Comparison of ENCODE assay signal across 27 mouse cellular contexts in the genomic region with DNA sequence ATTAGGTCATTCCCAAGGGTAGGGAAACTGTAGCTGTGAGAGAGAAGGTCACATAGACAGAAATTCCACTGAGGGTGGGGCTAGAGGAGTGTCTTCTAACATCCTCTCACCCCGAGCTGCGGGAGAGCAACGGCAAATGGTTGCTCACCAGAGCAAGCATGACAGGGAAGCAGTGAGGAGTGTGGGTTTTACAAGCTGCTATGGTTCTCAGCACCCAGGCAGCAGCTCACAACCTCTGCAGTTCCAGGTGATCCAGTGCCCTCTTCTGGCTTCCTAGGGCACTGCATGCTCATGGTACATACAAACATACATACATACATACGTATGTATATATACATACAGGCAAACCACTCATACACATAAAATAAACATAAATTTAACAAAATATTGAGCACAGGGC. TPM values are rescaled to one million over a fixed set of nuclear protein-coding genes. Genes with fewer than 3 reads are reported as not detected.
A peak's percentile ranks its signal among the peaks of the same experiment; 100 is the strongest.
DNase-seq lines count a peak whose midpoint lies in the region; ATAC-seq and TF ChIP-seq lines count a peak whose summit lies in the region.
"Had no signal": no experiment of that assay in that cellular context is flagged by ENCODE, and none has a peak within 500 bp of the region (broad histone marks: within the 10 kb centered on the region; RNA-seq: fewer than 3 reads in every experiment).

No protein-coding gene starts in this region.

- no peak overlapping the region for H3K9ac ChIP-seq in intestine, postnatal 0 days (ENCODE audit: low read depth, low read length)
- H3K9ac ChIP-seq in intestine, embryonic 15.5 days = no peak overlapping the region
- no peak overlapping the region for H3K9ac ChIP-seq in liver, embryonic 15.5 days
- no peak overlapping the region for H3K9ac ChIP-seq in liver, embryonic 12.5 days
- H3K9ac ChIP-seq in ES-Bruce4 (ENCODE audit: low read depth, poor library complexity, severe bottlenecking) = no peak overlapping the region
- H3K9ac ChIP-seq in forebrain, embryonic 16.5 days (replicated peaks; ENCODE audit: low read depth, low read length) = no peak overlapping the region
- H3K9ac ChIP-seq: embryonic facial prominence, embryonic 15.5 days; forebrain, embryonic 12.5 days; limb, embryonic 15.5 days; lung, embryonic 15.5 days had no signal

- peaks cover 37% of the 10 kb centered on the region; the same call in 1 of the 2 replicates for H3K36me3 ChIP-seq in intestine, postnatal 0 days (ENCODE audit: control insufficient read depth, insufficient read depth)
- H3K36me3 ChIP-seq in intestine, embryonic 15.5 days = 0 out of 2 replicates have a peak, but pooled peaks cover 6% of the 10 kb centered on the region
- H3K36me3 ChIP-seq in liver, embryonic 15.5 days (replicated peaks) = peaks cover 13% of the 10 kb centered on the region; the same call in 1 of the 2 replicates
- peaks cover 36% of the 10 kb centered on the region for H3K36me3 ChIP-seq in liver, embryonic 12.5 days
- H3K36me3 ChIP-seq in ES-Bruce4 (ENCODE audit: control insufficient read depth, insufficient read depth, low read length, poor library complexity, severe bottlenecking) = no peaks in the 10 kb centered on the region
- peaks cover 19% of the 10 kb centered on the region for H3K36me3 ChIP-seq in forebrain, embryonic 16.5 days (ENCODE audit: control insufficient read depth, insufficient read depth)

- H3K4me3 ChIP-seq in intestine, postnatal 0 days (ENCODE audit: low read depth, low read length) = no peak overlapping the region
- H3K4me3 ChIP-seq in intestine, embryonic 15.5 days (replicated peaks) = no peak overlapping the region
- H3K4me3 ChIP-seq in liver, embryonic 15.5 days (replicated peaks) = no peak overlapping the region
- no peak overlapping the region for H3K4me3 ChIP-seq in liver, embryonic 12.5 days
- no peak overlapping the region for H3K4me3 ChIP-seq in ES-Bruce4 (ENCODE audit: low read depth, low read length)
- no peak overlapping the region for H3K4me3 ChIP-seq in bone marrow, adult 2 months (replicated peaks; ENCODE audit: control insufficient read depth, low read depth, low read length)
- no peak overlapping the region for H3K4me3 ChIP-seq in forebrain, embryonic 16.5 days (replicated peaks; ENCODE audit: low read length)
- H3K4me3 ChIP-seq: embryonic facial prominence, embryonic 10.5 days; embryonic facial prominence, embryonic 15.5 days; forebrain, embryonic 12.5 days; hindbrain, embryonic 10.5 days; limb, embryonic 10.5 days; limb, embryonic 15.5 days; lung, embryonic 15.5 days had no signal

- H3K27me3 ChIP-seq in intestine, postnatal 0 days (replicated peaks; ENCODE audit: control insufficient read depth, insufficient read depth, low read length) = no peaks in the 10 kb centered on the region
- H3K27me3 ChIP-seq in intestine, embryonic 15.5 days (replicated peaks) = no peaks in the 10 kb centered on the region
- no peaks in the 10 kb centered on the region for H3K27me3 ChIP-seq in liver, embryonic 15.5 days
- H3K27me3 ChIP-seq in liver, embryonic 12.5 days (replicated peaks) = no peaks in the 10 kb centered on the region
- H3K27me3 ChIP-seq in ES-Bruce4 (ENCODE audit: control insufficient read depth, insufficient read depth, low read length, poor library complexity, severe bottlenecking) = no peaks in the 10 kb centered on the region
- no peaks in the 10 kb centered on the region for H3K27me3 ChIP-seq in forebrain, embryonic 16.5 days (replicated peaks; ENCODE audit: control insufficient read depth, insufficient read depth, low read length)
- H3K27me3 ChIP-seq: embryonic facial prominence, embryonic 15.5 days; forebrain, embryonic 12.5 days; limb, embryonic 15.5 days; lung, embryonic 15.5 days had no signal

- H3K4me1 ChIP-seq in intestine, postnatal 0 days (replicated peaks; ENCODE audit: control insufficient read depth, insufficient read depth, low read length) = no peaks in the 10 kb centered on the region
- H3K4me1 ChIP-seq in intestine, embryonic 15.5 days (replicated peaks) = no peaks in the 10 kb centered on the region
- H3K4me1 ChIP-seq in liver, embryonic 15.5 days (replicated peaks) = peaks cover 6% of the 10 kb centered on the region; the same call in 1 of the 2 replicates
- H3K4me1 ChIP-seq in liver, embryonic 12.5 days = peaks cover 5% of the 10 kb centered on the region
- no peaks in the 10 kb centered on the region for H3K4me1 ChIP-seq in ES-Bruce4 (ENCODE audit: control insufficient read depth, insufficient read depth, low read length)
- H3K4me1 ChIP-seq in bone marrow, adult 2 months (ENCODE audit: control insufficient read depth, insufficient read depth, low read length) = no peaks in the 10 kb centered on the region; the same call in 1 of the 2 replicates
- H3K4me1 ChIP-seq in forebrain, embryonic 16.5 days (replicated peaks; ENCODE audit: control insufficient read depth, insufficient read depth, low read length) = no peaks in the 10 kb centered on the region
- H3K4me1 ChIP-seq: embryonic facial prominence, embryonic 10.5 days; embryonic facial prominence, embryonic 15.5 days; forebrain, embryonic 12.5 days; hindbrain, embryonic 10.5 days; limb, embryonic 10.5 days; limb, embryonic 15.5 days; lung, embryonic 15.5 days had no signal

- DNase-seq in cerebellum, postnatal 10 days = no peak
- DNase-seq: adrenal gland, postnatal 14 days; cerebellum, adult 2 months; cerebellum, postnatal 25 days; gastrocnemius, postnatal 14 days; heart, postnatal 14 days; kidney, adult 9 months; kidney, postnatal 10 days; lung, postnatal 36 days; thymus, postnatal 14 days had no signal

- no peak for ATAC-seq in intestine, postnatal 0 days
- no peak for ATAC-seq in intestine, embryonic 15.5 days
- no peak for ATAC-seq in liver, embryonic 15.5 days (ENCODE audit: insufficient read depth)
- ATAC-seq in liver, embryonic 12.5 days = no peak
- ATAC-seq in forebrain, embryonic 16.5 days = no peak
- ATAC-seq: hindbrain, embryonic 16.5 days; intestine, embryonic 16.5 days had no signal

- TF ChIP-seq CTCF in intestine, postnatal 0 days (IDR thresholded peaks at IDR 0.05; ENCODE audit: low read depth) = peak; percentile 21; the same call in 1 of the 2 replicates
- TF ChIP-seq CTCF in ES-Bruce4 (IDR thresholded peaks at IDR 0.05; ENCODE audit: low read depth, low read length) = peak; percentile 25
- no peak for TF ChIP-seq CTCF in bone marrow, adult 2 months (IDR thresholded peaks at IDR 0.05; ENCODE audit: control insufficient read depth, insufficient read depth, low read length)

- 94% methylated on average over 4 of the region's 4 CpGs for WGBS in intestine, postnatal 0 days
- WGBS in intestine, embryonic 15.5 days = 95% methylated on average over 4 of the region's 4 CpGs
- WGBS in liver, embryonic 15.5 days (ENCODE audit: insufficient replicate concordance) = 70% methylated on average over 4 of the region's 4 CpGs
- 90% methylated on average over 4 of the region's 4 CpGs for WGBS in liver, embryonic 12.5 days (ENCODE audit: insufficient replicate concordance)
- 89% methylated on average over 4 of the region's 4 CpGs for WGBS in bone marrow, adult 2 months
- WGBS in forebrain, embryonic 16.5 days = 98% methylated on average over 4 of the region's 4 CpGs

- H3K27ac ChIP-seq in intestine, postnatal 0 days (ENCODE audit: low read depth, low read length) = no peak overlapping the region
- no peak overlapping the region for H3K27ac ChIP-seq in intestine, embryonic 15.5 days
- H3K27ac ChIP-seq in liver, embryonic 15.5 days (replicated peaks) = 0 out of 2 replicates have a peak overlapping the region, but pooled peaks have one; percentile 1
- no peak overlapping the region for H3K27ac ChIP-seq in liver, embryonic 12.5 days
- no peak overlapping the region for H3K27ac ChIP-seq in ES-Bruce4 (ENCODE audit: insufficient read depth, low read length)
- H3K27ac ChIP-seq in bone marrow, adult 2 months (ENCODE audit: control insufficient read depth, insufficient read depth, low read depth, low read length, poor library complexity) = peak overlapping the region; percentile 35
- H3K27ac ChIP-seq in forebrain, embryonic 16.5 days (ENCODE audit: low read length) = no peak overlapping the region
- H3K27ac ChIP-seq: embryonic facial prominence, embryonic 10.5 days; embryonic facial prominence, embryonic 15.5 days; forebrain, embryonic 12.5 days; hindbrain, embryonic 10.5 days; limb, embryonic 10.5 days; limb, embryonic 15.5 days; lung, embryonic 15.5 days had no signal

- H3K4me2 ChIP-seq in intestine, postnatal 0 days (replicated peaks; ENCODE audit: low read depth) = no peak overlapping the region
- no peak overlapping the region for H3K4me2 ChIP-seq in intestine, embryonic 15.5 days (replicated peaks)
- no peak overlapping the region for H3K4me2 ChIP-seq in liver, embryonic 15.5 days
- H3K4me2 ChIP-seq in liver, embryonic 12.5 days = no peak overlapping the region
- H3K4me2 ChIP-seq in forebrain, embryonic 16.5 days (ENCODE audit: low read length) = no peak overlapping the region
- H3K4me2 ChIP-seq: embryonic facial prominence, embryonic 15.5 days; forebrain, embryonic 12.5 days; limb, embryonic 15.5 days; lung, embryonic 15.5 days; midbrain, embryonic 11.5 days had no signal

- TF ChIP-seq POLR2A in ES-Bruce4 (IDR thresholded peaks at IDR 0.05; ENCODE audit: insufficient read depth, low read length) = no peak
- TF ChIP-seq POLR2A in bone marrow, adult 2 months (IDR thresholded peaks at IDR 0.05; ENCODE audit: borderline replicate concordance, control insufficient read depth, low read depth, low read length) = no peak

- no peak for TF ChIP-seq EP300 in ES-Bruce4 (IDR thresholded peaks at IDR 0.05; ENCODE audit: insufficient read depth, low read depth, low read length)

- no peaks in the 10 kb centered on the region for H3K9me3 ChIP-seq in intestine, postnatal 0 days (ENCODE audit: control insufficient read depth)
- no peaks in the 10 kb centered on the region for H3K9me3 ChIP-seq in intestine, embryonic 15.5 days
- H3K9me3 ChIP-seq in liver, embryonic 15.5 days (replicated peaks) = no peaks in the 10 kb centered on the region
- no peaks in the 10 kb centered on the region for H3K9me3 ChIP-seq in liver, embryonic 12.5 days (replicated peaks)
- H3K9me3 ChIP-seq in ES-Bruce4 (replicated peaks; ENCODE audit: control insufficient read depth, insufficient read depth, low read length, poor library complexity, severe bottlenecking) = no peaks in the 10 kb centered on the region
- H3K9me3 ChIP-seq in forebrain, embryonic 16.5 days (ENCODE audit: control insufficient read depth, low read length) = no peaks in the 10 kb centered on the region
- H3K9me3 ChIP-seq: embryonic facial prominence, embryonic 10.5 days; embryonic facial prominence, embryonic 15.5 days; forebrain, embryonic 12.5 days; limb, embryonic 10.5 days; limb, embryonic 15.5 days; lung, embryonic 15.5 days had no signal

RNA-seq across cellular contexts. Expression of gene Tmco3, which starts 17.9 kb away (rescaled TPM):
- polyA plus RNA-seq in intestine, postnatal 0 days (2015; fragmentation: Nextera tagmentation; extraction: Ambion mirVana) = 18.5 and 22.2 TPM in 2 replicates
- polyA plus RNA-seq in intestine, embryonic 15.5 days (2015; fragmentation: Nextera tagmentation; extraction: Ambion mirVana) = 30.7 TPM in 2 replicates
- polyA plus RNA-seq in liver, embryonic 15.5 days (2015; fragmentation: Nextera tagmentation; extraction: Ambion mirVana) = 5.3 and 6.4 TPM in 2 replicates
- polyA plus RNA-seq in liver, embryonic 12.5 days (2016; fragmentation: Nextera tagmentation; extraction: Ambion mirVana) = 10.1 and 10.6 TPM in 2 replicates
- polyA plus RNA-seq in ES-Bruce4 (2011; ENCODE audit: insufficient read depth, insufficient read length, low read depth, missing spikeins) = 12.7 and 15.1 TPM in 2 replicates
- 7.4 and 7.9 TPM in 2 replicates for polyA plus RNA-seq in bone marrow, adult 2 months (2011; ENCODE audit: insufficient read depth, insufficient read length, low replicate concordance, missing spikeins)
- 49.1 and 53.2 TPM in 2 replicates for polyA plus RNA-seq in forebrain, embryonic 16.5 days (2015; fragmentation: Nextera tagmentation; extraction: Ambion mirVana)

RNA-seq across cellular contexts. Expression of gene Dcun1d2, which starts 18.0 kb away (rescaled TPM):
- 7.3 and 7.9 TPM in 2 replicates for polyA plus RNA-seq in intestine, postnatal 0 days (2015; fragmentation: Nextera tagmentation; extraction: Ambion mirVana)
- 16.9 and 19.0 TPM in 2 replicates for polyA plus RNA-seq in intestine, embryonic 15.5 days (2015; fragmentation: Nextera tagmentation; extraction: Ambion mirVana)
- polyA plus RNA-seq in liver, embryonic 15.5 days (2015; fragmentation: Nextera tagmentation; extraction: Ambion mirVana) = 8.2 and 8.5 TPM in 2 replicates
- 14.3 and 14.4 TPM in 2 replicates for polyA plus RNA-seq in liver, embryonic 12.5 days (2016; fragmentation: Nextera tagmentation; extraction: Ambion mirVana)
- 14.4 and 15.3 TPM in 2 replicates for polyA plus RNA-seq in ES-Bruce4 (2011; ENCODE audit: insufficient read depth, insufficient read length, low read depth, missing spikeins)
- 5.7 and 7.4 TPM in 2 replicates for polyA plus RNA-seq in bone marrow, adult 2 months (2011; ENCODE audit: insufficient read depth, insufficient read length, low replicate concordance, missing spikeins)
- polyA plus RNA-seq in forebrain, embryonic 16.5 days (2015; fragmentation: Nextera tagmentation; extraction: Ambion mirVana) = 40.8 TPM in 2 replicates

RNA-seq across cellular contexts. Expression of gene Tfdp1, which starts 32.7 kb away (rescaled TPM):
- 50.3 and 51.2 TPM in 2 replicates for polyA plus RNA-seq in intestine, postnatal 0 days (2015; fragmentation: Nextera tagmentation; extraction: Ambion mirVana)
- 148 and 170 TPM in 2 replicates for polyA plus RNA-seq in intestine, embryonic 15.5 days (2015; fragmentation: Nextera tagmentation; extraction: Ambion mirVana)
- 85.5 and 92.5 TPM in 2 replicates for polyA plus RNA-seq in liver, embryonic 15.5 days (2015; fragmentation: Nextera tagmentation; extraction: Ambion mirVana)
- 172 and 174 TPM in 2 replicates for polyA plus RNA-seq in liver, embryonic 12.5 days (2016; fragmentation: Nextera tagmentation; extraction: Ambion mirVana)
- polyA plus RNA-seq in ES-Bruce4 (2011; ENCODE audit: insufficient read depth, insufficient read length, low read depth, missing spikeins) = 172 and 175 TPM in 2 replicates
- polyA plus RNA-seq in bone marrow, adult 2 months (2011; ENCODE audit: insufficient read depth, insufficient read length, low replicate concordance, missing spikeins) = 56.4 and 72.3 TPM in 2 replicates
- 130 and 151 TPM in 2 replicates for polyA plus RNA-seq in forebrain, embryonic 16.5 days (2015; fragmentation: Nextera tagmentation; extraction: Ambion mirVana)

RNA-seq across cellular contexts. Expression of gene Adprhl1, which starts 51.9 kb away (rescaled TPM):
- polyA plus RNA-seq in intestine, postnatal 0 days (2015; fragmentation: Nextera tagmentation; extraction: Ambion mirVana) = 0.48 TPM in 1 of 2 replicates, not detected in the other
- polyA plus RNA-seq in intestine, embryonic 15.5 days (2015; fragmentation: Nextera tagmentation; extraction: Ambion mirVana) = 0.24 and 0.43 TPM in 2 replicates
- polyA plus RNA-seq in liver, embryonic 15.5 days (2015; fragmentation: Nextera tagmentation; extraction: Ambion mirVana) = 0.85 and 1.1 TPM in 2 replicates
- not detected in 2 replicates for polyA plus RNA-seq in liver, embryonic 12.5 days (2016; fragmentation: Nextera tagmentation; extraction: Ambion mirVana)
- not detected in 2 replicates for polyA plus RNA-seq in ES-Bruce4 (2011; ENCODE audit: insufficient read depth, insufficient read length, low read depth, missing spikeins)
- 0.99 TPM in 1 of 2 replicates, not detected in the other for polyA plus RNA-seq in bone marrow, adult 2 months (2011; ENCODE audit: insufficient read depth, insufficient read length, low replicate concordance, missing spikeins)
- not detected in 2 replicates for polyA plus RNA-seq in forebrain, embryonic 16.5 days (2015; fragmentation: Nextera tagmentation; extraction: Ambion mirVana)
- polyA plus RNA-seq: forebrain, embryonic 12.5 days; limb, embryonic 10.5 days; midbrain, embryonic 11.5 days had no signal

Comparison
In these comparisons a context has a peak if more than half of its experiments do, and no peak if none do; other contexts are left out.
1. H3K27ac ChIP-seq: peak in liver, embryonic 15.5 days (single experiment) and bone marrow, adult 2 months (single experiment); none in intestine, postnatal 0 days (single experiment), intestine, embryonic 15.5 days (single experiment), liver, embryonic 12.5 days (single experiment), ES-Bruce4 (single experiment) and forebrain, embryonic 16.5 days (single experiment).